Mouse (Mus musculus) hindbrain, embryonic 13.5 days (tissue): ENCODE data around the gene Unc93a. TPM values are rescaled to one million over a fixed set of nuclear protein-coding genes. Genes with fewer than 3 reads are reported as not detected.
"Not testable (repeated sequence)": the region's sequence is repeated elsewhere in the genome, so short reads cannot be mapped to it uniquely, and the experiment has no call there.

ENCODE experiments used
- ATAC-seq: fragments of 200-750 bp; cut with Nextera tagmentation; 2 replicates; pipeline ENCODE4 v1.8.0; 2017; ENCODE audit warnings: moderate TSS enrichment; ENCODE audit not compliant: low FRiP score
- H3K27ac ChIP-seq: fragments of 300-500 bp; sonication (generic); 2 replicates; pipeline ENCODE4 v1.5.1; 2015; ENCODE audit warnings: inconsistent platforms, mild to moderate bottlenecking, moderate library complexity
- H3K27me3 ChIP-seq: fragments of 300-500 bp; sonication (generic); 2 replicates; pipeline ENCODE4 v1.6.1; 2015; ENCODE audit warnings: mild to moderate bottlenecking, inconsistent platforms
- H3K36me3 ChIP-seq: fragments of 300-500 bp; sonication (generic); 2 replicates; pipeline ENCODE4 v1.6.1; 2015; ENCODE audit warnings: mild to moderate bottlenecking, inconsistent platforms
- H3K4me1 ChIP-seq: fragments of 300-500 bp; sonication (generic); replicated peaks from 2 replicates; pipeline ENCODE4 v1.6.1; 2015; ENCODE audit warnings: inconsistent platforms
- H3K4me2 ChIP-seq: fragments of 300-500 bp; sonication (generic); 2 replicates; pipeline ENCODE4 v1.6.1; 2015; ENCODE audit warnings: inconsistent platforms, mild to moderate bottlenecking, moderate library complexity
- H3K4me3 ChIP-seq: fragments of 300-500 bp; sonication (generic); 2 replicates; pipeline ENCODE4 v1.5.1; 2015; ENCODE audit warnings: mild to moderate bottlenecking, inconsistent platforms
- H3K9ac ChIP-seq: fragments of 300-500 bp; sonication (generic); 2 replicates; pipeline ENCODE4 v1.6.1; 2015; ENCODE audit warnings: mild to moderate bottlenecking, inconsistent platforms
- H3K9me3 ChIP-seq: fragments of 300-500 bp; sonication (generic); 2 replicates; pipeline ENCODE4 v1.6.1; 2016; ENCODE audit warnings: inconsistent platforms
- WGBS: fragments of 180-500 bp; shearing (Covaris S2); methylation state at CpG from one replicate; pipeline ENCODE4 v1.1.7; 2015; 5-methylcytosine and 5-hydroxymethylcytosine counted together
- polyA plus RNA-seq: library from polyadenylated mRNA; unstranded; fragments of >200 nt; fragmentation: Nextera tagmentation; extraction: Ambion mirVana; gene quantifications from 2 replicates; pipeline ENCODE4 v1.2.1, GENCODE M21; 2015

Gene Unc93a
- polyA plus RNA-seq, 1 experiment from 2014 or later, result not detected

GRCm38 (mm10) chr17:13129324-13129723 lies 2.3 kb downstream of the Unc93a start:
- not testable (repeated sequence) for ATAC-seq, H3K9ac ChIP-seq, H3K27me3 ChIP-seq, H3K36me3 ChIP-seq, H3K4me3 ChIP-seq, H3K4me1 ChIP-seq, H3K9me3 ChIP-seq, H3K4me2 ChIP-seq, H3K27ac ChIP-seq
- no CpG with 5 or more reads among the region's 3 CpGs for WGBS

- H3K9ac ChIP-seq, H3K4me2 ChIP-seq, H3K9me3 ChIP-seq, H3K36me3 ChIP-seq, H3K4me3 ChIP-seq, H3K4me1 ChIP-seq, ATAC-seq, H3K27ac ChIP-seq, H3K27me3 ChIP-seq: not testable (repeated sequence)
- 24% methylated on average over 2 of the region's 3 CpGs for WGBS
Measured at GRCm38 (mm10) chr17:13124241-13124640, 7.4 kb downstream of the Unc93a start.

GRCm38 (mm10) chr17:13123308-13124038 lies 8.1 kb downstream of the Unc93a start:
- H3K4me1 ChIP-seq, H3K27me3 ChIP-seq, H3K9me3 ChIP-seq, H3K27ac ChIP-seq, H3K9ac ChIP-seq, H3K36me3 ChIP-seq, H3K4me2 ChIP-seq, H3K4me3 ChIP-seq: not testable (repeated sequence)
- WGBS, result 92% methylated on average over 2 of the region's 5 CpGs
- ATAC-seq, result peak; percentile 39; the same call in 1 of the 2 replicates

- peak; percentile 80 for ATAC-seq
- not testable (repeated sequence) for H3K27ac ChIP-seq, H3K36me3 ChIP-seq, H3K4me3 ChIP-seq, H3K27me3 ChIP-seq, H3K9me3 ChIP-seq, H3K4me1 ChIP-seq, H3K4me2 ChIP-seq, H3K9ac ChIP-seq
- 43% methylated on average over 3 of the region's 9 CpGs for WGBS
Measured at GRCm38 (mm10) chr17:13112504-13113291, 18.9 kb downstream of the Unc93a start.

- H3K4me2 ChIP-seq, H3K9me3 ChIP-seq, ATAC-seq, H3K4me3 ChIP-seq, H3K36me3 ChIP-seq, H3K27me3 ChIP-seq, H3K4me1 ChIP-seq, H3K9ac ChIP-seq, H3K27ac ChIP-seq: not testable (repeated sequence)
- WGBS, result 91% methylated on average over 5 of the region's 5 CpGs
Measured at GRCm38 (mm10) chr17:13106563-13106962, 25.0 kb downstream of the Unc93a start.

- not testable (repeated sequence) for H3K4me2 ChIP-seq, H3K4me1 ChIP-seq, H3K9ac ChIP-seq, H3K36me3 ChIP-seq, H3K27me3 ChIP-seq, H3K27ac ChIP-seq, H3K4me3 ChIP-seq, ATAC-seq, H3K9me3 ChIP-seq
- 88% methylated on average over 2 of the region's 4 CpGs for WGBS
Measured at GRCm38 (mm10) chr17:13092960-13093359, 38.6 kb downstream of the Unc93a start.

- H3K27ac ChIP-seq, H3K4me3 ChIP-seq, H3K9me3 ChIP-seq, H3K27me3 ChIP-seq, H3K4me2 ChIP-seq, ATAC-seq, H3K36me3 ChIP-seq, H3K9ac ChIP-seq, H3K4me1 ChIP-seq: not testable (repeated sequence)
- WGBS, result 58% methylated on average over 8 of the region's 8 CpGs
Measured at GRCm38 (mm10) chr17:13092100-13092764, 39.4 kb downstream of the Unc93a start.

GRCm38 (mm10) chr17:13091510-13091909 lies 40.1 kb downstream of the Unc93a start:
- not testable (repeated sequence) for H3K4me3 ChIP-seq, H3K9me3 ChIP-seq, H3K4me2 ChIP-seq, H3K27me3 ChIP-seq, H3K4me1 ChIP-seq, H3K36me3 ChIP-seq, H3K9ac ChIP-seq, H3K27ac ChIP-seq, ATAC-seq
- WGBS, result 80% methylated on average over 1 of the region's 1 CpGs

- not testable (repeated sequence) for H3K27ac ChIP-seq, H3K9me3 ChIP-seq, H3K36me3 ChIP-seq, H3K27me3 ChIP-seq, H3K4me1 ChIP-seq, ATAC-seq, H3K4me2 ChIP-seq, H3K4me3 ChIP-seq, H3K9ac ChIP-seq
- WGBS, result 79% methylated on average over 5 of the region's 5 CpGs
Measured at GRCm38 (mm10) chr17:13069227-13069626, 62.4 kb downstream of the Unc93a start.

- H3K27ac ChIP-seq, H3K4me3 ChIP-seq, H3K9me3 ChIP-seq, H3K9ac ChIP-seq, H3K27me3 ChIP-seq, H3K4me2 ChIP-seq, H3K36me3 ChIP-seq, ATAC-seq, H3K4me1 ChIP-seq: not testable (repeated sequence)
- 90% methylated on average over 2 of the region's 4 CpGs for WGBS
Measured at GRCm38 (mm10) chr17:13067864-13068385, 63.7 kb downstream of the Unc93a start.

GRCm38 (mm10) chr17:13062882-13063281 lies 68.7 kb downstream of the Unc93a start:
- not testable (repeated sequence) for H3K9ac ChIP-seq, H3K9me3 ChIP-seq, H3K4me2 ChIP-seq, ATAC-seq, H3K4me3 ChIP-seq, H3K36me3 ChIP-seq, H3K27ac ChIP-seq, H3K4me1 ChIP-seq, H3K27me3 ChIP-seq
- WGBS, result 90% methylated on average over 6 of the region's 7 CpGs

GRCm38 (mm10) chr17:13060804-13061203 lies 70.8 kb downstream of the Unc93a start, which contains the start of gene Tcp10b:
Gene Tcp10b (plus strand): TSS chr17:13061104.
- not testable (repeated sequence) for H3K27ac ChIP-seq, H3K36me3 ChIP-seq, H3K27me3 ChIP-seq, ATAC-seq, H3K9ac ChIP-seq, H3K4me3 ChIP-seq, H3K4me2 ChIP-seq, H3K4me1 ChIP-seq, H3K9me3 ChIP-seq
- WGBS, result 90% methylated on average over 4 of the region's 4 CpGs
